Mouse (Mus musculus): Measurements from ENCODE around the gene Hdac7. TPM values are rescaled to one million over a fixed set of nuclear protein-coding genes. Genes with fewer than 3 reads are reported as not detected.

Hdac7 gene
- polyA plus RNA-seq, 1 experiment from 2014 or later = 5.8 TPM

DNA sequence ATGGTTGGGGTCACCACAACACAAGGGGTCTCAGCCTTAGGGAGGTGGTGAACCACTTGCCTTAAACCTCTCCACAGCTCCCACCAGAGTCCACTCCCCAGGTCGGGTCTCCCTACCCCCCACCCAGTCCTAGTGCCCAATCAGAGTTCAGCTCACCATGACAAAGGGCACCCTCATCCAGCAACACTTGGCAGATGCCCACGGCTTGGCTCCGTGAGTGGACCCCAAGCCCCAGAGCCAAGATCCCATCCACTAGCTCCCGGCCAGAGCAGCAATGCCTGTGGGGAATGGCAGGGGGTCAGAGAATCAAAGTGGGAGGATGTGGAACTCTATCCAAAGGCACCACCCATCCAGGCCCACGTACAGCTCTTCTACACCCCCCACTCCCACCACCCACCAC, 83.3 kb downstream of the Hdac7 start:
- WGBS (ENCODE audit: insufficient replicate concordance) = 60% methylated on average over 5 of the region's 5 CpGs
- no peak overlapping the region for H3K27ac ChIP-seq (ENCODE audit: low read length)

DNA sequence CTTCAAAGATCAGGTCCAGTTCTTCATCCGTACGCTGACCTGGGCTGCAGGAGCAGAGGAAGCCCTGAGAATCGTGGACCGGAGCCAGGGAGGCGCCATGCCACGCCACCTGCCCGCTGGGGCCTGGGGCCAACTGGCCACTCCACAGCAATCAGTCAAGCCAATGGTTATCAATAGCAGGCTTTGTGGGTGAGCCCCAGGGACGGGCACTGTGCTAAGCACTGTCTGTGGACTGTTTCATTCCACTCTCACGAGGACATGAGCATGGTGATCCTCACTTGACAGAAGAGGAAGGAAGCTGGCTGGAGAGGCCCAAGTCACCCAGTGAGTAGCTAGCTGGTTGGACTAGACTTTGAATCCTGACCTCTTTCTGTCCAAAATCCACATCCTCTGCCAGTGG, 84.3 kb downstream of the Hdac7 start:
- Histone ChIP-seq H3K9me3 (replicated peaks; ENCODE audit: control insufficient read depth, low read length) (no peaks in the 10 kb centered on the region), H3K9ac (ENCODE audit: low read depth, low read length) (no peak overlapping the region), H3K4me2 (ENCODE audit: low read depth, low read length) (no peak overlapping the region), H3K27ac (ENCODE audit: low read length) (no peak overlapping the region), H3K4me3 (ENCODE audit: low read depth, low read length) (no peak overlapping the region), H3K36me3 (ENCODE audit: control insufficient read depth, insufficient read depth) (no peaks in the 10 kb centered on the region), H3K4me1 (ENCODE audit: control insufficient read depth, low read depth, low read length) (no peaks in the 10 kb centered on the region; the same call in 1 of the 2 replicates), H3K27me3 (ENCODE audit: control insufficient read depth, insufficient read depth, low read depth, low read length) (peaks cover 4% of the 10 kb centered on the region)
- 55% methylated on average over 9 of the region's 9 CpGs for WGBS (ENCODE audit: insufficient replicate concordance)
- ATAC-seq (ENCODE audit: low read depth) = no peak

More for the DNA sequence above, 83.3 kb downstream of the Hdac7 start:
- Histone ChIP-seq H3K36me3 (ENCODE audit: control insufficient read depth, insufficient read depth) (no peaks in the 10 kb centered on the region), H3K9ac (ENCODE audit: low read depth, low read length) (no peak overlapping the region), H3K27me3 (ENCODE audit: control insufficient read depth, insufficient read depth, low read depth, low read length) (peaks cover 9% of the 10 kb centered on the region), H3K4me2 (ENCODE audit: low read depth, low read length) (0 out of 2 replicates have a peak overlapping the region, but pooled peaks have one; percentile 8), H3K4me1 (ENCODE audit: control insufficient read depth, low read depth, low read length) (no peaks in the 10 kb centered on the region; the same call in 1 of the 2 replicates), H3K4me3 (ENCODE audit: low read depth, low read length) (no peak overlapping the region), H3K9me3 (replicated peaks; ENCODE audit: control insufficient read depth, low read length) (no peaks in the 10 kb centered on the region)
- no peak for ATAC-seq (ENCODE audit: low read depth)

DNA sequence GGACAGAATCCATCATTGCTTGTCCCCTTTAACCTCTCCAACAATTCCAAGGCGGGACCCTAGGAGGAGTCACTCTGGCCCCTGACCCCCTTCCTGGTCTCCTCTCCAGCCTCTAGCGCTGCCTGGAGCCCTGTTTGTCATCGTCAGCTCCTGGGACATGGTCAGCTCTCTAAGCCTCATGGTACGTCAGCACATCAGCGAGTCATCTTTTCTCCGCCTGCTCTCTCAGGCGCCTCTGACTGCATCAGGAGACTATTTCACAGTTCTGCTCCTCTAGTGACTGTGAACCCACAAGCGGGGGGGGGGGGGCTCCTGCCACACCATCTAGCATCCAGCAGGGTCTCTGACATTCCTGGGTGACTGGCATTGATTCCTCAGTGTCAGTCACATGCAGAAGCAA, 88.9 kb downstream of the Hdac7 start:
- no peak overlapping the region for H3K9ac ChIP-seq (ENCODE audit: low read depth, low read length)
- H3K27me3 ChIP-seq (ENCODE audit: control insufficient read depth, insufficient read depth, low read depth, low read length) = no peaks in the 10 kb centered on the region
- 57% methylated on average over 8 of the region's 8 CpGs for WGBS (ENCODE audit: insufficient replicate concordance)
- H3K36me3 ChIP-seq (ENCODE audit: control insufficient read depth, insufficient read depth) = no peaks in the 10 kb centered on the region
- no peak overlapping the region for H3K27ac ChIP-seq (ENCODE audit: low read length)
- H3K4me2 ChIP-seq (ENCODE audit: low read depth, low read length) = no peak overlapping the region
- H3K4me3 ChIP-seq (ENCODE audit: low read depth, low read length) = no peak overlapping the region
- no peaks in the 10 kb centered on the region for H3K9me3 ChIP-seq (replicated peaks; ENCODE audit: control insufficient read depth, low read length)
- peaks cover 7% of the 10 kb centered on the region for H3K4me1 ChIP-seq (ENCODE audit: control insufficient read depth, low read depth, low read length)
- ATAC-seq (ENCODE audit: low read depth) = no peak

DNA sequence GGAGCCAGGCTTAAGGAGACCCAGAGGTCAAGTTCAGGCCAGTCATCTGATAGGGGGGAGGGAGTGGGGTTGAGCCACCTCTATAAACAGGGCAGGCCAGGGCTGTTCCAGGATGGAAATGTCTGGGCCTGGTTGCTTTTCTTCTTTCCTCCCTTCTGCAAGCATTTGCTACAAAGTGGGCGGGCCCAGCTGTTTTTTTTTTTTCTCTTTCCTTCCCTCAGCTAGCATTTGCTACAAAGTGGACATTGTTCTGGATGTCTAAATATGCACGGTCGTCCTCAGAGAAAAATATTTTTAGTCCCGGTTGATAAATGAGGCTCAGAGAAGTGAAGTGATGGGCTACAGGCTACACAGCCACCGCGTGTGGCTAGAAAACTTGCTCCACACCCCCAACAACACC, 89.8 kb downstream of the Hdac7 start:
- 59% methylated on average over 6 of the region's 6 CpGs for WGBS (ENCODE audit: insufficient replicate concordance)
- H3K4me1 ChIP-seq (ENCODE audit: control insufficient read depth, low read depth, low read length) = peaks cover 7% of the 10 kb centered on the region
- no peaks in the 10 kb centered on the region for H3K27me3 ChIP-seq (ENCODE audit: control insufficient read depth, insufficient read depth, low read depth, low read length)
- H3K9me3 ChIP-seq (replicated peaks; ENCODE audit: control insufficient read depth, low read length) = no peaks in the 10 kb centered on the region
- no peak overlapping the region for H3K9ac ChIP-seq (ENCODE audit: low read depth, low read length)
- no peak overlapping the region for H3K4me2 ChIP-seq (ENCODE audit: low read depth, low read length)
- no peak overlapping the region for H3K4me3 ChIP-seq (ENCODE audit: low read depth, low read length)
- no peak for ATAC-seq (ENCODE audit: low read depth)
- no peak overlapping the region for H3K27ac ChIP-seq (ENCODE audit: low read length)
- H3K36me3 ChIP-seq (ENCODE audit: control insufficient read depth, insufficient read depth) = no peaks in the 10 kb centered on the region

DNA sequence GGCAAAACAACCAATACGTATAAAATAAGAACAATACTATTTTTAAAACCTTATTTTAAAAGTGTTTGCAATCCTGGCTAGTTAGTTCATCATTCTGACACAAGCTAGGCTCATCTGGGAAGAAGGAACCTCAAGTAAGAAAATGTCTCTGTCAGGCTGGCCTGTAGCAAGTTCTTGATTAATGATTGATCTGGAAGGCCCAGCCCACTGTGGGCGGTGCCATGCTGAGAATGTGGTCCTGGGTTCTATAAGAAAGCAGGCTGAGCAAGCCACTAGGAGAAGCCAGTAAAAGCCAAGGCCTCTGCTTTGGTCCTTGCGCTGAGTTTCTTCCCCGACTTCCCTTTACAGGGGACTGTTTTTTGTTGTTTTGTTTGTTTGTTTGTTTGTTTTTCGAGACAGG, 91.8 kb downstream of the Hdac7 start:
- 79% methylated on average over 5 of the region's 5 CpGs for WGBS (ENCODE audit: insufficient replicate concordance)
- Histone ChIP-seq H3K27me3 (ENCODE audit: control insufficient read depth, insufficient read depth, low read depth, low read length) (no peaks in the 10 kb centered on the region), H3K36me3 (ENCODE audit: control insufficient read depth, insufficient read depth) (no peaks in the 10 kb centered on the region), H3K9ac (ENCODE audit: low read depth, low read length) (no peak overlapping the region), H3K9me3 (replicated peaks; ENCODE audit: control insufficient read depth, low read length) (no peaks in the 10 kb centered on the region), H3K4me3 (ENCODE audit: low read depth, low read length) (no peak overlapping the region), H3K4me1 (ENCODE audit: control insufficient read depth, low read depth, low read length) (peaks cover 15% of the 10 kb centered on the region), H3K27ac (ENCODE audit: low read length) (no peak overlapping the region), H3K4me2 (ENCODE audit: low read depth, low read length) (no peak overlapping the region)
- ATAC-seq (ENCODE audit: low read depth) = no peak

DNA sequence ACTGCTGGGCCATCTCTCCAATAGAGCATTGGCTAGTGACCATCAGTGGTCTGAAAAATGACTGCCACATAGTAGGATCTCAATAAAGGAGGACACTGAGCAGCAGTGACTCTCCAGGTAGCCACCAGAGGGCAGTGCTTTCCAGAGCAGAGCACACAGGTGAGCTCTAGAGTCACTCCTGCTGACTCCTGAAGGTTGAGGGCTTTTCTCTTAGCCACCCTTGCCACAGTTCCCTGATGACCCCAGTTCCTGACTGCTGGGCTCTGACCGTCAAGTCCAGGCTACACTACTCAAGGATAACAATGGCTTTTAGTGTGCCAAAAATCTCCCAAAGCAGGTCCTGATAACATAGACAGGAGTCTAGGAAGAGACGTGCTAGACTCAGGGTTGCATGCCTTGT, 92.6 kb downstream of the Hdac7 start:
- no peak overlapping the region for H3K4me3 ChIP-seq (ENCODE audit: low read depth, low read length)
- no peaks in the 10 kb centered on the region for H3K9me3 ChIP-seq (replicated peaks; ENCODE audit: control insufficient read depth, low read length)
- H3K27me3 ChIP-seq (ENCODE audit: control insufficient read depth, insufficient read depth, low read depth, low read length) = no peaks in the 10 kb centered on the region
- ATAC-seq (ENCODE audit: low read depth) = no peak
- 77% methylated on average over 2 of the region's 2 CpGs for WGBS (ENCODE audit: insufficient replicate concordance)
- no peak overlapping the region for H3K4me2 ChIP-seq (ENCODE audit: low read depth, low read length)
- peaks cover 15% of the 10 kb centered on the region for H3K4me1 ChIP-seq (ENCODE audit: control insufficient read depth, low read depth, low read length)
- H3K36me3 ChIP-seq (ENCODE audit: control insufficient read depth, insufficient read depth) = no peaks in the 10 kb centered on the region
- H3K27ac ChIP-seq (ENCODE audit: low read length) = no peak overlapping the region
- H3K9ac ChIP-seq (ENCODE audit: low read depth, low read length) = no peak overlapping the region

DNA sequence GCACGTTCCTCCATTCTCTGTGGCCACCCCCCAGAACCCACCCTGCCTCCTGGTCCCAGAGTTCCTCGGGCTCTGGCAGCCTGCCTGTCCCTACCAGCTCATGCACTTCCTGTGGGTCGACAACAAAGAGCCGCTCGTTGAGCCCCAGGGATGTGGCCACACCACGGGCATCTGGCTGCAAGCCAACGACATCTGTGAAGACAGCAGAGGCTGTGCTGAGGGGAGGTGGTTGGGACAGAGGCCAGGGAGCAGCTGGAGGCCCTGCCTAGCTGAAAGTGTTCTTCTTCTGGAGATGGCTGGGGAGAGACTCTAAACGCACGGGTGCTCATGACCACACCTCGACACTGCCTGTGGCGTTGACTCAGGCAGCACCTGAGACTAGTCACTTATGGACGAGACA, 93.6 kb downstream of the Hdac7 start:
- H3K4me3 ChIP-seq (ENCODE audit: low read depth, low read length) = no peak overlapping the region
- no peak overlapping the region for H3K27ac ChIP-seq (ENCODE audit: low read length)
- H3K4me1 ChIP-seq (ENCODE audit: control insufficient read depth, low read depth, low read length) = peaks cover 21% of the 10 kb centered on the region
- no peak for ATAC-seq (ENCODE audit: low read depth)
- H3K4me2 ChIP-seq (ENCODE audit: low read depth, low read length) = no peak overlapping the region
- no peaks in the 10 kb centered on the region for H3K27me3 ChIP-seq (ENCODE audit: control insufficient read depth, insufficient read depth, low read depth, low read length)
- WGBS (ENCODE audit: insufficient replicate concordance) = 15% methylated on average over 12 of the region's 12 CpGs
- no peak overlapping the region for H3K9ac ChIP-seq (ENCODE audit: low read depth, low read length)
- H3K36me3 ChIP-seq (ENCODE audit: control insufficient read depth, insufficient read depth) = no peaks in the 10 kb centered on the region
- no peaks in the 10 kb centered on the region for H3K9me3 ChIP-seq (replicated peaks; ENCODE audit: control insufficient read depth, low read length)

DNA sequence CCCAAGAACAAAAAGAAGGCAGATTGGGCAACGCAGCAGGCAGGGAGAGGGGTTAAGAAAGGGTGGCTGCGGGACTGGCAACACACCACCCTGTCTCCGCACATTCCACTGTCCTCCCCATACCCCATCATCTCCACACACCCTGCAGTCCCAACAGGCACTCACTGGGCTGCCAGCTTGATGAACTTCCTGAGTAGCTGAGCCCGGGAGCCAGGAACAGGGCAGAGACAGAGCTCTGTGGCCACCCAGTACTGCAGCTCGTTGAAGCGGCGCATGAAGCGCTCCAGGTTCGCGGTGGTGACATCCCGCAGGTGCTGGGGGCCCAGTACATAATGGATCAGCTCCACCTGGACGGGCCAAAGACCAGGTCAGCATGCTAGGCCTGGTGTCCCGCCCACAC, 94.5 kb downstream of the Hdac7 start:
- H3K27me3 ChIP-seq (ENCODE audit: control insufficient read depth, insufficient read depth, low read depth, low read length) = no peaks in the 10 kb centered on the region
- no peak overlapping the region for H3K9ac ChIP-seq (ENCODE audit: low read depth, low read length)
- peaks cover 30% of the 10 kb centered on the region for H3K4me1 ChIP-seq (ENCODE audit: control insufficient read depth, low read depth, low read length)
- H3K4me2 ChIP-seq (ENCODE audit: low read depth, low read length) = no peak overlapping the region
- H3K36me3 ChIP-seq (ENCODE audit: control insufficient read depth, insufficient read depth) = no peaks in the 10 kb centered on the region
- H3K27ac ChIP-seq (ENCODE audit: low read length) = no peak overlapping the region
- WGBS (ENCODE audit: insufficient replicate concordance) = 74% methylated on average over 13 of the region's 13 CpGs
- no peak overlapping the region for H3K4me3 ChIP-seq (ENCODE audit: low read depth, low read length)
- ATAC-seq (ENCODE audit: low read depth) = no peak
- no peaks in the 10 kb centered on the region for H3K9me3 ChIP-seq (replicated peaks; ENCODE audit: control insufficient read depth, low read length)

DNA sequence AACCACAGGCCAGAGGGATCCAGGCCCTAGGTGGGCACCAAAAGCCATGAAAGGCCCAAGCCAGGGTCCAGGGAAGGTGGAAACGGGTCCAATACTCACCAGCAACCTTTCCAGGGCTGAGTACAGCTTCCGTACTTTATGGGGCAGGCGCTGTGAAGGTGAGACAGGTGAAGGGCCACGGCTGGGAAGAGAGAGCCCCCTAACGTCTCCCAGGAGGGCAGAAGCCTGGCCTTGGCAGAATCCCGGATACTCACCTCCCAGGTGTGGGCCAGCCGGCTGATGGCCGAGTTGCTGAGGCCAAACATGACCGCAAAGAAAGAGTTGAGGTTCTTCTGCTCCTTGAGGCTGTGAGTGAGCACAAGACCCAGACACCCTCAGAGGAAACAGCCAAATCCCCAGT, 94.9 kb downstream of the Hdac7 start:
- H3K4me1 ChIP-seq (ENCODE audit: control insufficient read depth, low read depth, low read length) = peaks cover 31% of the 10 kb centered on the region
- no peaks in the 10 kb centered on the region for H3K27me3 ChIP-seq (ENCODE audit: control insufficient read depth, insufficient read depth, low read depth, low read length)
- no peak overlapping the region for H3K27ac ChIP-seq (ENCODE audit: low read length)
- no peak for ATAC-seq (ENCODE audit: low read depth)
- WGBS (ENCODE audit: insufficient replicate concordance) = 75% methylated on average over 9 of the region's 9 CpGs
- no peak overlapping the region for H3K4me2 ChIP-seq (ENCODE audit: low read depth, low read length)
- no peak overlapping the region for H3K4me3 ChIP-seq (ENCODE audit: low read depth, low read length)
- no peaks in the 10 kb centered on the region for H3K9me3 ChIP-seq (replicated peaks; ENCODE audit: control insufficient read depth, low read length)
- H3K36me3 ChIP-seq (ENCODE audit: control insufficient read depth, insufficient read depth) = no peaks in the 10 kb centered on the region
- H3K9ac ChIP-seq (ENCODE audit: low read depth, low read length) = no peak overlapping the region
